Mouse (Mus musculus): ENCODE measurements around the gene Stab1. TPM values are rescaled to one million over a fixed set of nuclear protein-coding genes. Genes with fewer than 3 reads are reported as not detected.

Gene Stab1
- polyA plus RNA-seq, 1 experiment from 2014 or later = 27.6 TPM

DNA sequence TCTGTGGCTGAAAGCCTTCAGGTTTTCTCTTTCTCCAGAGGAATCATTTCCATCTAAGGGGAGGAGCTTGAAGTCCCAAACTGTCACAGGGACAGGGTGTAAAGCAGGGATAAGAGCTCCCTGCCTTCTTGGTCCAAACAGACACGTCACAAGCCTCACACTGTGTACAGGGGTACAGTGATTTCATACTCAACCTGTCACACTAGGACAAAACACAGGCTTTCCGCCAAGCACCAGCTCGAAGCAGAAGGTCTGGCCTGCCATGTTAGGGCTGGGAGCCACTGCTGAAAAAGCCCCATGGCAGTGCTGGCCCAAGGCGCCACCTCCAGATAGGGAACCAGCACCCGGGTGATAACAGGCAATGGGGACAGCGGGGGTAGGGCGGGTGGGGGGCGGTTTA, 4.4 kb downstream of the Stab1 start:
- DNase-seq (ENCODE audit: low spot score) (no peak), ATAC-seq (ENCODE audit: low FRiP score) (no peak)
- 81% methylated on average over 8 of the region's 8 CpGs for WGBS

GRCm38 (mm10) chr14:31161638-31162037, 6.8 kb downstream of the Stab1 start:
- WGBS = 69% methylated on average over 10 of the region's 10 CpGs
- no peak for DNase-seq (ENCODE audit: low spot score)
- Histone ChIP-seq H3K27me3 (ENCODE audit: control insufficient read depth, insufficient read depth, low read length) (no peaks in the 10 kb centered on the region), H3K9me3 (ENCODE audit: control insufficient read depth, low read length) (no peaks in the 10 kb centered on the region), H3K4me1 (replicated peaks; ENCODE audit: control insufficient read depth, insufficient read depth, low read length) (0 out of 2 replicates have a peak, but pooled peaks cover 6% of the 10 kb centered on the region), H3K36me3 (replicated peaks; ENCODE audit: control insufficient read depth, insufficient read depth) (no peaks in the 10 kb centered on the region), H3K27ac (no peak overlapping the region), H3K9ac (no peak overlapping the region), H3K4me3 (replicated peaks; ENCODE audit: low read length) (no peak overlapping the region), H3K4me2 (replicated peaks) (no peak overlapping the region)
- no peak for ATAC-seq (ENCODE audit: low FRiP score)

More for the DNA sequence above, 4.4 kb downstream of the Stab1 start:
- no peaks in the 10 kb centered on the region for H3K27me3 ChIP-seq (ENCODE audit: control insufficient read depth, insufficient read depth, low read length)
- H3K9ac ChIP-seq = no peak overlapping the region
- no peak overlapping the region for H3K27ac ChIP-seq
- 0 out of 2 replicates have a peak, but pooled peaks cover 8% of the 10 kb centered on the region for H3K4me1 ChIP-seq (replicated peaks; ENCODE audit: control insufficient read depth, insufficient read depth, low read length)
- H3K9me3 ChIP-seq (ENCODE audit: control insufficient read depth, low read length) = no peaks in the 10 kb centered on the region
- no peak overlapping the region for H3K4me3 ChIP-seq (replicated peaks; ENCODE audit: low read length)
- H3K36me3 ChIP-seq (replicated peaks; ENCODE audit: control insufficient read depth, insufficient read depth) = no peaks in the 10 kb centered on the region
- H3K4me2 ChIP-seq (replicated peaks) = no peak overlapping the region

GRCm38 (mm10) chr14:31161191-31161590, 7.2 kb downstream of the Stab1 start:
- Histone ChIP-seq H3K4me2 (replicated peaks) (no peak overlapping the region), H3K9me3 (ENCODE audit: control insufficient read depth, low read length) (no peaks in the 10 kb centered on the region), H3K27me3 (ENCODE audit: control insufficient read depth, insufficient read depth, low read length) (no peaks in the 10 kb centered on the region), H3K4me3 (replicated peaks; ENCODE audit: low read length) (no peak overlapping the region), H3K9ac (no peak overlapping the region), H3K36me3 (replicated peaks; ENCODE audit: control insufficient read depth, insufficient read depth) (no peaks in the 10 kb centered on the region), H3K4me1 (replicated peaks; ENCODE audit: control insufficient read depth, insufficient read depth, low read length) (0 out of 2 replicates have a peak, but pooled peaks cover 2% of the 10 kb centered on the region), H3K27ac (no peak overlapping the region)
- DNase-seq (ENCODE audit: low spot score) (no peak), ATAC-seq (ENCODE audit: low FRiP score) (no peak)
- WGBS = 87% methylated on average over 7 of the region's 7 CpGs

GRCm38 (mm10) chr14:31160196-31161150, 8.0 kb downstream of the Stab1 start:
- DNase-seq (ENCODE audit: low spot score) = no peak
- no peak for ATAC-seq (ENCODE audit: low FRiP score)

DNA sequence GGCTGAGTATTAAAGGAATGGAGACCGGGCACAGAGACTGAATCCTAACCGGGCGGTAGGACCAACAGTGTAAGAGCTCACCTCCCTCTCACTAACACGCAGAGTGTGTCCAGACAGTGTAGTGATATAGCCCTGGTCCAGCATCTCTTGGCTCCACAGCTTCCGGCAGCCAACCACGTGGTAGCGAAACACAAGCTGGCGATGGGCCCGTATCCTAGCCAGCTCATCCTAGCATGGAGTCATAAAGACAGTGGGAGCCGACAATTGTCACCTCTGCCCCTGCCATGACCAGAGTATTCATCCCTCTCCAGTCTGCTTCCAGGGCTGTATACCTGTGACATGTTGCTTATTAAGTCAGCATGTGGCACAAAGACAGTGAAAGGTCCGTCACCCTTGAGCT, 22.7 kb downstream of the Stab1 start:
- H3K4me2 ChIP-seq (replicated peaks) = no peak overlapping the region
- H3K4me1 ChIP-seq (replicated peaks; ENCODE audit: control insufficient read depth, insufficient read depth, low read length) = no peaks in the 10 kb centered on the region
- no peak overlapping the region for H3K27ac ChIP-seq
- WGBS = 93% methylated on average over 11 of the region's 11 CpGs
- ATAC-seq (ENCODE audit: low FRiP score) = no peak
- H3K9me3 ChIP-seq (ENCODE audit: control insufficient read depth, low read length) = no peaks in the 10 kb centered on the region
- H3K27me3 ChIP-seq (ENCODE audit: control insufficient read depth, insufficient read depth, low read length) = no peaks in the 10 kb centered on the region
- H3K36me3 ChIP-seq (replicated peaks; ENCODE audit: control insufficient read depth, insufficient read depth) = peaks cover 11% of the 10 kb centered on the region
- no peak overlapping the region for H3K4me3 ChIP-seq (replicated peaks; ENCODE audit: low read length)
- DNase-seq (ENCODE audit: low spot score) = no peak
- no peak overlapping the region for H3K9ac ChIP-seq

More at GRCm38 (mm10) chr14:31160196-31161150, 8.0 kb downstream of the Stab1 start:
- Histone ChIP-seq H3K36me3 (replicated peaks; ENCODE audit: control insufficient read depth, insufficient read depth) (no peaks in the 10 kb centered on the region), H3K27me3 (ENCODE audit: control insufficient read depth, insufficient read depth, low read length) (no peaks in the 10 kb centered on the region), H3K27ac (no peak overlapping the region), H3K9me3 (ENCODE audit: control insufficient read depth, low read length) (no peaks in the 10 kb centered on the region), H3K4me2 (replicated peaks) (no peak overlapping the region), H3K9ac (no peak overlapping the region), H3K4me1 (replicated peaks; ENCODE audit: control insufficient read depth, insufficient read depth, low read length) (no peaks in the 10 kb centered on the region), H3K4me3 (replicated peaks; ENCODE audit: low read length) (no peak overlapping the region)
- 81% methylated on average over 27 of the region's 27 CpGs for WGBS

GRCm38 (mm10) chr14:31141011-31141410, 27.4 kb downstream of the Stab1 start:
- no peaks in the 10 kb centered on the region for H3K27me3 ChIP-seq (ENCODE audit: control insufficient read depth, insufficient read depth, low read length)
- no peak overlapping the region for H3K9ac ChIP-seq
- no peak overlapping the region for H3K27ac ChIP-seq
- H3K4me2 ChIP-seq (replicated peaks) = no peak overlapping the region
- no peaks in the 10 kb centered on the region for H3K9me3 ChIP-seq (ENCODE audit: control insufficient read depth, low read length)
- WGBS = 96% methylated on average over 14 of the region's 14 CpGs
- no peak overlapping the region for H3K4me3 ChIP-seq (replicated peaks; ENCODE audit: low read length)
- peaks cover 56% of the 10 kb centered on the region for H3K36me3 ChIP-seq (replicated peaks; ENCODE audit: control insufficient read depth, insufficient read depth)
- DNase-seq (ENCODE audit: low spot score) (no peak), ATAC-seq (ENCODE audit: low FRiP score) (no peak)
- H3K4me1 ChIP-seq (replicated peaks; ENCODE audit: control insufficient read depth, insufficient read depth, low read length) = no peaks in the 10 kb centered on the region

- Histone ChIP-seq H3K9ac (no peak overlapping the region), H3K27me3 (ENCODE audit: control insufficient read depth, insufficient read depth, low read length) (no peaks in the 10 kb centered on the region), H3K4me1 (replicated peaks; ENCODE audit: control insufficient read depth, insufficient read depth, low read length) (no peaks in the 10 kb centered on the region), H3K36me3 (replicated peaks; ENCODE audit: control insufficient read depth, insufficient read depth) (peaks cover 65% of the 10 kb centered on the region), H3K27ac (no peak overlapping the region), H3K4me2 (replicated peaks) (no peak overlapping the region), H3K9me3 (ENCODE audit: control insufficient read depth, low read length) (no peaks in the 10 kb centered on the region), H3K4me3 (replicated peaks; ENCODE audit: low read length) (no peak overlapping the region)
- ATAC-seq (ENCODE audit: low FRiP score) = no peak
- WGBS = 94% methylated on average over 15 of the region's 15 CpGs
- DNase-seq (ENCODE audit: low spot score) = no peak
These were observed 28.3 kb downstream of the Stab1 start for GRCm38 (mm10) chr14:31140141-31140540.

- Histone ChIP-seq H3K27me3 (ENCODE audit: control insufficient read depth, insufficient read depth, low read length) (no peaks in the 10 kb centered on the region), H3K4me2 (replicated peaks) (no peak overlapping the region), H3K9ac (no peak overlapping the region), H3K4me1 (replicated peaks; ENCODE audit: control insufficient read depth, insufficient read depth, low read length) (no peaks in the 10 kb centered on the region), H3K9me3 (ENCODE audit: control insufficient read depth, low read length) (no peaks in the 10 kb centered on the region), H3K27ac (no peak overlapping the region), H3K4me3 (replicated peaks; ENCODE audit: low read length) (no peak overlapping the region), H3K36me3 (replicated peaks; ENCODE audit: control insufficient read depth, insufficient read depth) (peaks cover 70% of the 10 kb centered on the region)
- WGBS = 94% methylated on average over 12 of the region's 12 CpGs
- DNase-seq (ENCODE audit: low spot score) = no peak
- ATAC-seq (ENCODE audit: low FRiP score) = no peak
These were observed 28.8 kb downstream of the Stab1 start for GRCm38 (mm10) chr14:31139666-31140065.

- ATAC-seq (ENCODE audit: low FRiP score) = no peak
- no peak overlapping the region for H3K9ac ChIP-seq
- no peak overlapping the region for H3K4me3 ChIP-seq (replicated peaks; ENCODE audit: low read length)
- no peaks in the 10 kb centered on the region for H3K27me3 ChIP-seq (ENCODE audit: control insufficient read depth, insufficient read depth, low read length)
- peaks cover 70% of the 10 kb centered on the region for H3K36me3 ChIP-seq (replicated peaks; ENCODE audit: control insufficient read depth, insufficient read depth)
- H3K4me1 ChIP-seq (replicated peaks; ENCODE audit: control insufficient read depth, insufficient read depth, low read length) = 0 out of 2 replicates have a peak, but pooled peaks cover 4% of the 10 kb centered on the region
- no peak overlapping the region for H3K4me2 ChIP-seq (replicated peaks)
- 91% methylated on average over 9 of the region's 9 CpGs for WGBS
- H3K27ac ChIP-seq = no peak overlapping the region
- no peaks in the 10 kb centered on the region for H3K9me3 ChIP-seq (ENCODE audit: control insufficient read depth, low read length)
- no peak for DNase-seq (ENCODE audit: low spot score)
These were observed 29.5 kb downstream of the Stab1 start for GRCm38 (mm10) chr14:31138897-31139429.
